Mouse (Mus musculus) spleen, adult 2 months (tissue): ENCODE data around the gene Ppip5k2. TPM values are rescaled to one million over a fixed set of nuclear protein-coding genes. Genes with fewer than 3 reads are reported as not detected.

Source experiments
- DNase-seq, 2 experiments: peaks; one replicate each; pipeline versions ENCODE4 v3.0.0 to v3.0.0-alpha.2; 2012 to 2021; ENCODE audit warnings: low spot score in 2 of 2, low read depth in 1 of 2
- H3K27ac ChIP-seq: fragments of 200-500 bp; 2 replicates; pipeline ENCODE4 v1.5.1; 2012; ENCODE audit warnings: low read length, inconsistent platforms; ENCODE audit not compliant: insufficient read depth
- H3K27me3 ChIP-seq: fragments of 200-500 bp; 2 replicates; pipeline ENCODE4 v1.6.1; 2012; ENCODE audit warnings: mild to moderate bottlenecking, moderate library complexity, low read length, inconsistent platforms; ENCODE audit not compliant: control insufficient read depth, insufficient read depth
- H3K36me3 ChIP-seq: fragments of 200-500 bp; 2 replicates; pipeline ENCODE4 v1.6.1; 2012; ENCODE audit warnings: mild to moderate bottlenecking, low read length, inconsistent platforms; ENCODE audit not compliant: control insufficient read depth, insufficient read depth
- H3K4me1 ChIP-seq: fragments of 200-500 bp; 2 replicates; pipeline ENCODE4 v1.6.1; 2011; ENCODE audit warnings: inconsistent platforms; ENCODE audit not compliant: control insufficient read depth, insufficient read depth, insufficient read length
- H3K4me3 ChIP-seq: fragments of 200-500 bp; 2 replicates; pipeline ENCODE4 v1.5.1; 2011; ENCODE audit warnings: mild to moderate bottlenecking, inconsistent platforms; ENCODE audit not compliant: insufficient read depth, insufficient read length; ENCODE audit errors: extremely low read depth
- CTCF ChIP-seq: fragments of 200-500 bp; IDR thresholded peaks from 2 replicates; pipeline ENCODE4 v1.5.1; 2011; ENCODE audit warnings: mild to moderate bottlenecking, inconsistent platforms; ENCODE audit not compliant: insufficient read depth, insufficient read length, insufficient replicate concordance; ENCODE audit errors: extremely low read depth
- POLR2A ChIP-seq: fragments of 200-500 bp; IDR thresholded peaks from 2 replicates; pipeline ENCODE4 v1.6.1; 2011; ENCODE audit warnings: low read depth, low read length, inconsistent platforms
- WGBS: fragments of 180-500 bp; shearing (Covaris S2); methylation state at CpG from one replicate; pipeline ENCODE4 v1.1.7; 2018; 5-methylcytosine and 5-hydroxymethylcytosine counted together
- polyA plus RNA-seq: library from polyadenylated mRNA; depleted of rRNA; stranded (reverse); fragments of >200 nt; gene quantifications from 2 replicates; pipeline ENCODE4 v1.2.3, GENCODE M21; 2012

Ppip5k2 gene
- polyA plus RNA-seq, 1 experiment: 3.8 TPM

DNA sequence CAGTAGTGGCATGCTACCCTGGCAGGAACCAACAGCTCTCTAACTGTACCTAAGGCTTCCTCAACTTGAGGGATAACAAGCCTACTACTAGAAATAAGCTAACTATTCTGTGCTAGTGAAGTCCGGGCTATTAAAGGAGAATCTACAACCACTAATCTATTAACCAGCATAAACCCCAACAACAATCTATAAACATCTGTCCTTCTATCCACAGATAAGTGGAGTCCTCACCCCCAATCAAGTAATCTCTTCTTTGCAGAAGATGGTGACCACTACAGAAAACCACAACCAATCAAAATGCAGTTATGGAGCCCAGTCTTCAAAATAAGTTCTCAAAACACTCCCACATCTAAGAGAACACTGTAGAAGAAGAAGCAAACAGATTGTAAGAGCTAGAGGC, 27.1 kb downstream of the Ppip5k2 start:
- H3K4me3 ChIP-seq: no peak overlapping the region
- WGBS: 88% methylated on average over 1 of the region's 1 CpGs
- no peak overlapping the region for H3K27ac ChIP-seq
- no peak for DNase-seq
- TF ChIP-seq CTCF: no peak
- no peak for TF ChIP-seq POLR2A
- peaks cover 29% of the 10 kb centered on the region for H3K36me3 ChIP-seq
- H3K27me3 ChIP-seq: no peaks in the 10 kb centered on the region
- no peaks in the 10 kb centered on the region for H3K4me1 ChIP-seq

DNA sequence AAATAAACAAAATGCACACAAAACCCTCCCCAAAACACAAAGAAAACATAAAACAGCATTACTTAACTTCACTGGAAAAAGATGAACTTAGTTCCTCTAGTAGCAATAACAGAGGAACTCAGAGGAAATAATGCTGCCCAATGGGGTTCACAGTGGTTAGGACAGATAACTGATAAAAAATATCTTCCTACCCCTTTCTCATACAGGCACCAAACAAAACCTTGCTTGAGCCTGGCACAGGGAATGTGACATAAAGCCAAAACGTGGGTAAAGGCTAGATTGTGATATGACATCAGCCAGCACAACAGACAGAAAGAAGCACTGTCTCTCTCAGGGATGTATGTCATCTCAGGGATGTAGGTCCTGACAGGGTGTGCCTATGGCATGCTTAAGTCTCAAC, 40.9 kb downstream of the Ppip5k2 start:
- Histone ChIP-seq H3K4me3 (no peak overlapping the region), H3K27me3 (no peaks in the 10 kb centered on the region), H3K27ac (no peak overlapping the region), H3K4me1 (no peaks in the 10 kb centered on the region), H3K36me3 (peaks cover 10% of the 10 kb centered on the region)
- WGBS: 70% methylated on average over 1 of the region's 1 CpGs
- DNase-seq: no peak
- TF ChIP-seq CTCF (no peak), POLR2A (no peak)

DNA sequence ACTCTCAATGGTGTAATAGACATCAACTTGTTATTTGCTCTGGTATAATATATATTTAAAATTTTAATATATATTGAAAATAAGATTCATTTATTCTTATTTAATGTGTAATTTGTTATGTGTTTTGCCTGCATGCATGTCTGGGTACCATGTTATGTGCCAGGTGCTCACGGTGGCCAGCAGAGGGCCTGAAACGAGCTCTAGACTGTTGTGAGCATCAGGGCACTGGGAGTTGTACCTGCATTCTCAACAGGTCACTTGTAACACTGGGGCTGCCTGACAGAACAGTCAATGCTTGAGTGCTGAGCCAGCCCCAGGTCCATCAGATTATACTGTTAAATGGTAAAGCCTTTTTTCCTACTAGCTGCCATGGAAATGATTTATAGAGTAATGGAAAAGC, 43.5 kb downstream of the Ppip5k2 start:
- TF ChIP-seq CTCF: peak; percentile 10; the same call in 1 of the 2 replicates
- TF ChIP-seq POLR2A: no peak
- Histone ChIP-seq H3K4me3 (no peak overlapping the region), H3K4me1 (no peaks in the 10 kb centered on the region), H3K27ac (no peak overlapping the region), H3K36me3 (peaks cover 12% of the 10 kb centered on the region), H3K27me3 (no peaks in the 10 kb centered on the region)
- DNase-seq: no peak
- WGBS: 89% methylated on average over 2 of the region's 2 CpGs

DNA sequence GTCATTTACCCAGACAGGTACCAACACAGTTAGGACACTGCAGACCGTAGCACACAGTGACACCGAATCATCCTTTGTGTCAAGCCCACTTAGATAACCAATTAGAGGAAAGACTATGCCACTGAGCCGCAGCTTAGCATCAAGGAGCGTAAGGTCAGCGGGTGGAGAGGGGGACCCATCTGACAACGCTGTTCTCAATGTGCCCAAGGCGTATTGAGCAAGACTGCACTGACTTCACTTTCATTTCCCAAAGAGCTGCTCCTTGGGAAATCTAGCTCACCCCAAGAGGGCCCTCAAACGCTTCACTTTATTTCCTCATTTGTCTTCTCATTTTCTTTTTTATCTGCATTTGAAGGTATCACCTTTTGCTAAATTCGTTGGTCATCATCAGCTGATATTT, 51.8 kb downstream of the Ppip5k2 start:
- 82% methylated on average over 9 of the region's 9 CpGs for WGBS
- TF ChIP-seq CTCF: no peak
- no peak for TF ChIP-seq POLR2A
- H3K27ac ChIP-seq: no peak overlapping the region
- no peak overlapping the region for H3K4me3 ChIP-seq
- H3K27me3 ChIP-seq: no peaks in the 10 kb centered on the region
- H3K4me1 ChIP-seq: no peaks in the 10 kb centered on the region
- DNase-seq: no peak
- H3K36me3 ChIP-seq: peaks cover 29% of the 10 kb centered on the region

DNA sequence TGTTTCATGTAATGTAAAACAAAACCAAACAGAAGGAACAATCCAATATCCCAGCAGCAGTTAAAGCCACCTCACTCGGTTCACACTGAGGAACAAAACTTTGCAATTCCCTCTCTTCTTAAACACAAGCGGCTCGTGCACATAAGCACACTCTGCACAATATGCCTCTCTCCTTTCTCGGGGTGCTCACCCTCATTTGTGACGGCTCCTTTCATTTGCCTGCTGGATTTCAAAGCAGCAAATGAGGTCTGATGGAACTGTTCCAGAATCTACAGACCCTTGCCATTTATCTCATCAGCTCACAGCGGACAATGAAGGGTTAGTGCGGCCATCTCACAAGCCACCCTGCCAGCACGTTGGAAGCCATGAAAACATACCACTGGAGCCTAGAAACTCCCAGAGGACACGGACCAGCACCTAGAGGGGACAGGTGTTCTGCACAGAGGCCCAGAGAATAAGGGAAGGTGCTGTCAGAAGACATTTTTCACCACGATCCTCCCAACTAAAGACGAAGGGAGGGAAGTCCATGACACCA, 55.8 kb downstream of the Ppip5k2 start:
- Histone ChIP-seq H3K36me3 (peaks cover 32% of the 10 kb centered on the region), H3K27me3 (no peaks in the 10 kb centered on the region), H3K27ac (no peak overlapping the region), H3K4me3 (no peak overlapping the region), H3K4me1 (no peaks in the 10 kb centered on the region)
- no peak for DNase-seq
- TF ChIP-seq CTCF (no peak), POLR2A (no peak)
- 92% methylated on average over 11 of the region's 11 CpGs for WGBS

DNA sequence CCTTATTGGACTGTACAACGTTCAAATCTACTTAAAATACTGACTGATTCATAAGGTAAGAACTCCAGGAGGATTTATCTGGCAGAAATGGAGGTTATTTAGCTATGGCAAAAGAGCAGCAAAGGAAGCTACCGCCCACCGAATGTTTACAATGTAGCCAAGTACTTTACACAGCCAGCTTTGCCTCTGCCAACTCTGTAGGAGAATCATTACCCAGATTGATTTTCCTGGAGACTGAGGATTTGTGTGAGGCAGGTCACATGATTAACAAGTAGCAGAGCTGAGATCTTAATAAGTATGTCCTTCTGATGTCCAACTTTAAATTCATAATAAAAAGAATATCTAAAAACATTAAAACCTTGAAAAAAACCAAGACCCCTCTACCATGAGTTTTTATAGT, 59.7 kb downstream of the Ppip5k2 start:
- WGBS: 93% methylated on average over 3 of the region's 3 CpGs
- no peak overlapping the region for H3K4me3 ChIP-seq
- TF ChIP-seq CTCF: no peak
- TF ChIP-seq POLR2A: no peak
- peaks cover 27% of the 10 kb centered on the region for H3K36me3 ChIP-seq
- H3K27me3 ChIP-seq: no peaks in the 10 kb centered on the region
- no peaks in the 10 kb centered on the region for H3K4me1 ChIP-seq
- no peak overlapping the region for H3K27ac ChIP-seq
- no peak for DNase-seq

DNA sequence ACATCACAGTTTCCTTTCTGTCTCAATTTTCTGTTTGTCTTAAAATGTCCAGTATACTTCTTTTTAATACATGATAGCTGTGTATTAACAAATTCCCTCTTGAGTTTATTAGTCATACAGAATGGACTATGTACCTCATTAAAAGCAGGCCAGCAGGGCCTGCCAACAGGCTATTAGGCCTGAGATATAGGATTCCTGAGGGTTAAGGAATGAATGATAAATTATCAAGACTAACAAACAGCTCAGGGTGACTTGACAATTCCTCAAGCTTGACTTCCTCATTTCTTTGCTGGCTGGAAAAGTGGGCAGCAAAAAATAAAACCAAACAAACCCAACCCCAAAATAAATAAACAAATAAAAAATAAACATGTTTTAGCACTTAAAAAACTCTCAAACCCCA, 64.8 kb downstream of the Ppip5k2 start:
- Histone ChIP-seq H3K36me3 (peaks cover 17% of the 10 kb centered on the region), H3K4me3 (no peak overlapping the region), H3K27ac (no peak overlapping the region), H3K4me1 (no peaks in the 10 kb centered on the region), H3K27me3 (no peaks in the 10 kb centered on the region)
- TF ChIP-seq CTCF: no peak
- no peak for DNase-seq
